Comparison of ENCODE assay signal across 10 mouse cellular contexts in genomic region chr4:43037860-43038566, GRCm38 (mm10). TPM values are rescaled to one million over a fixed set of nuclear protein-coding genes. Genes with fewer than 3 reads are reported as not detected.
DNase-seq lines count a peak whose midpoint lies in the region; ATAC-seq lines count a peak whose summit lies in the region.
"Had no signal": no experiment of that assay in that cellular context is flagged by ENCODE, and none has a peak within 500 bp of the region (broad histone marks: within the 10 kb centered on the region; RNA-seq: fewer than 3 reads in every experiment).

No protein-coding gene starts in this region.

- no peak for DNase-seq in hindbrain, embryonic 10.5 days (ENCODE audit: low spot score)
- DNase-seq in hindbrain, embryonic 11.5 days (ENCODE audit: low spot score) = no peak
- no peak for DNase-seq in embryonic facial prominence, embryonic 10.5 days (ENCODE audit: low spot score)
- DNase-seq in liver = peak; percentile 88
- no peak for DNase-seq in urinary bladder, postnatal 14 days (ENCODE audit: low spot score)
- no peak for DNase-seq in gastrocnemius, postnatal 10 days
- DNase-seq: lung, postnatal 36 days; retina, postnatal 1 day; thymus, postnatal 25 days had no signal

- no peak overlapping the region for H3K4me2 ChIP-seq in hindbrain, embryonic 11.5 days (replicated peaks; ENCODE audit: low read depth, low read length)
- H3K4me2 ChIP-seq in neural tube, embryonic 15.5 days = peak overlapping the region; percentile 88; the same call in 1 of the 2 replicates

- H3K9me3 ChIP-seq in hindbrain, embryonic 10.5 days = no peaks in the 10 kb centered on the region
- no peaks in the 10 kb centered on the region for H3K9me3 ChIP-seq in hindbrain, embryonic 11.5 days (ENCODE audit: control insufficient read depth, low read length)
- H3K9me3 ChIP-seq in embryonic facial prominence, embryonic 10.5 days = no peaks in the 10 kb centered on the region
- no peaks in the 10 kb centered on the region for H3K9me3 ChIP-seq in neural tube, embryonic 15.5 days (replicated peaks)

- WGBS in hindbrain, embryonic 10.5 days = 81% methylated on average over 4 of the region's 4 CpGs
- 72% methylated on average over 4 of the region's 4 CpGs for WGBS in hindbrain, embryonic 11.5 days
- 70% methylated on average over 4 of the region's 4 CpGs for WGBS in embryonic facial prominence, embryonic 10.5 days
- WGBS in neural tube, embryonic 15.5 days = 68% methylated on average over 4 of the region's 4 CpGs

- ATAC-seq in hindbrain, embryonic 11.5 days (ENCODE audit: low FRiP score) = no peak
- ATAC-seq in neural tube, embryonic 15.5 days (ENCODE audit: low FRiP score) = no peak

- H3K27ac ChIP-seq in hindbrain, embryonic 10.5 days = peak overlapping the region; percentile 53; the same call in 1 of the 2 replicates
- no peak overlapping the region for H3K27ac ChIP-seq in hindbrain, embryonic 11.5 days (ENCODE audit: low read depth, low read length)
- no peak overlapping the region for H3K27ac ChIP-seq in embryonic facial prominence, embryonic 10.5 days (replicated peaks)
- no peak overlapping the region for H3K27ac ChIP-seq in neural tube, embryonic 15.5 days (replicated peaks)

- peak overlapping the region; percentile 16; the same call in 1 of the 2 replicates for H3K4me3 ChIP-seq in hindbrain, embryonic 10.5 days
- H3K4me3 ChIP-seq in hindbrain, embryonic 11.5 days (ENCODE audit: low read depth, low read length) = no peak overlapping the region
- peak overlapping the region; percentile 3; the same call in 1 of the 2 replicates for H3K4me3 ChIP-seq in embryonic facial prominence, embryonic 10.5 days
- H3K4me3 ChIP-seq in neural tube, embryonic 15.5 days (replicated peaks) = peak overlapping the region; percentile 82

- H3K36me3 ChIP-seq in hindbrain, embryonic 10.5 days = peaks cover 43% of the 10 kb centered on the region
- peaks cover 10% of the 10 kb centered on the region for H3K36me3 ChIP-seq in hindbrain, embryonic 11.5 days (ENCODE audit: control insufficient read depth, insufficient read depth, low read length)
- peaks cover 40% of the 10 kb centered on the region for H3K36me3 ChIP-seq in embryonic facial prominence, embryonic 10.5 days (replicated peaks)
- peaks cover 36% of the 10 kb centered on the region for H3K36me3 ChIP-seq in neural tube, embryonic 15.5 days

- H3K4me1 ChIP-seq in hindbrain, embryonic 10.5 days (replicated peaks) = peaks cover 43% of the 10 kb centered on the region
- peaks cover 2% of the 10 kb centered on the region; the same call in 1 of the 2 replicates for H3K4me1 ChIP-seq in hindbrain, embryonic 11.5 days (replicated peaks; ENCODE audit: control insufficient read depth, insufficient read depth, low read length)
- peaks cover 26% of the 10 kb centered on the region for H3K4me1 ChIP-seq in embryonic facial prominence, embryonic 10.5 days
- H3K4me1 ChIP-seq in neural tube, embryonic 15.5 days = peaks cover 37% of the 10 kb centered on the region

- no peak overlapping the region for H3K9ac ChIP-seq in hindbrain, embryonic 11.5 days (ENCODE audit: low read depth, low read length)
- no peak overlapping the region for H3K9ac ChIP-seq in neural tube, embryonic 15.5 days (replicated peaks)

- H3K27me3 ChIP-seq in hindbrain, embryonic 10.5 days (ENCODE audit: insufficient read depth, poor library complexity, severe bottlenecking) = no peaks in the 10 kb centered on the region
- H3K27me3 ChIP-seq in hindbrain, embryonic 11.5 days (ENCODE audit: control insufficient read depth, insufficient read depth, low read length) = no peaks in the 10 kb centered on the region
- no peaks in the 10 kb centered on the region for H3K27me3 ChIP-seq in embryonic facial prominence, embryonic 10.5 days (replicated peaks; ENCODE audit: low read depth, poor library complexity, severe bottlenecking)
- no peaks in the 10 kb centered on the region for H3K27me3 ChIP-seq in neural tube, embryonic 15.5 days (replicated peaks)

RNA-seq across cellular contexts. Expression of gene Stoml2, which starts 6.5 kb away (rescaled TPM):
- 404 and 440 TPM in 2 replicates for polyA plus RNA-seq in hindbrain, embryonic 10.5 days (2016; fragmentation: Nextera tagmentation; extraction: Ambion mirVana)
- 345 and 353 TPM in 2 replicates for polyA plus RNA-seq in hindbrain, embryonic 11.5 days (2014; fragmentation: Nextera tagmentation; extraction: Ambion mirVana)
- 467 and 485 TPM in 2 replicates for polyA plus RNA-seq in embryonic facial prominence, embryonic 10.5 days (2016; fragmentation: Nextera tagmentation; extraction: Ambion mirVana)
- polyA plus RNA-seq in neural tube, embryonic 15.5 days (2015; fragmentation: Nextera tagmentation; extraction: Ambion mirVana) = 231 and 240 TPM in 2 replicates
- total RNA-seq in gastrocnemius, postnatal 10 days (2021) = 10 to 100 TPM; 81.8 to 84.3 TPM

RNA-seq across cellular contexts. Expression of gene Fam214b, which starts 8.0 kb away (rescaled TPM):
- polyA plus RNA-seq in hindbrain, embryonic 10.5 days (2016; fragmentation: Nextera tagmentation; extraction: Ambion mirVana) = 22.6 and 34.4 TPM in 2 replicates
- polyA plus RNA-seq in hindbrain, embryonic 11.5 days (2014; fragmentation: Nextera tagmentation; extraction: Ambion mirVana) = 19.7 and 20.8 TPM in 2 replicates
- 13.1 and 14.3 TPM in 2 replicates for polyA plus RNA-seq in embryonic facial prominence, embryonic 10.5 days (2016; fragmentation: Nextera tagmentation; extraction: Ambion mirVana)
- polyA plus RNA-seq in neural tube, embryonic 15.5 days (2015; fragmentation: Nextera tagmentation; extraction: Ambion mirVana) = 27.5 and 28.5 TPM in 2 replicates
- 10 to 100 TPM; 19.3 to 23.7 TPM for total RNA-seq in gastrocnemius, postnatal 10 days (2021)

RNA-seq across cellular contexts. Expression of gene Pigo, which starts 12.4 kb away (rescaled TPM):
- polyA plus RNA-seq in hindbrain, embryonic 10.5 days (2016; fragmentation: Nextera tagmentation; extraction: Ambion mirVana) = 20.3 and 23.2 TPM in 2 replicates
- 15.6 and 16.0 TPM in 2 replicates for polyA plus RNA-seq in hindbrain, embryonic 11.5 days (2014; fragmentation: Nextera tagmentation; extraction: Ambion mirVana)
- polyA plus RNA-seq in embryonic facial prominence, embryonic 10.5 days (2016; fragmentation: Nextera tagmentation; extraction: Ambion mirVana) = 25.8 and 27.3 TPM in 2 replicates
- 27.8 and 30.8 TPM in 2 replicates for polyA plus RNA-seq in neural tube, embryonic 15.5 days (2015; fragmentation: Nextera tagmentation; extraction: Ambion mirVana)
- total RNA-seq in gastrocnemius, postnatal 10 days (2021) = 1 to 10 TPM; 7.6 to 9.6 TPM

RNA-seq across cellular contexts. Expression of gene Unc13b, which starts 20.7 kb away (rescaled TPM):
- polyA plus RNA-seq in hindbrain, embryonic 10.5 days (2016; fragmentation: Nextera tagmentation; extraction: Ambion mirVana) = 12.8 and 14.8 TPM in 2 replicates
- 17.5 and 17.9 TPM in 2 replicates for polyA plus RNA-seq in hindbrain, embryonic 11.5 days (2014; fragmentation: Nextera tagmentation; extraction: Ambion mirVana)
- polyA plus RNA-seq in embryonic facial prominence, embryonic 10.5 days (2016; fragmentation: Nextera tagmentation; extraction: Ambion mirVana) = 4.8 and 6.6 TPM in 2 replicates
- 11.1 and 12.3 TPM in 2 replicates for polyA plus RNA-seq in neural tube, embryonic 15.5 days (2015; fragmentation: Nextera tagmentation; extraction: Ambion mirVana)
- 1 to 10 TPM; 5.0 to 7.1 TPM for total RNA-seq in gastrocnemius, postnatal 10 days (2021)

RNA-seq across cellular contexts. Expression of gene Fancg, which starts 27.7 kb away (rescaled TPM):
- 23.2 and 25.5 TPM in 2 replicates for polyA plus RNA-seq in hindbrain, embryonic 10.5 days (2016; fragmentation: Nextera tagmentation; extraction: Ambion mirVana)
- polyA plus RNA-seq in hindbrain, embryonic 11.5 days (2014; fragmentation: Nextera tagmentation; extraction: Ambion mirVana) = 14.9 and 22.0 TPM in 2 replicates
- 25.3 and 26.0 TPM in 2 replicates for polyA plus RNA-seq in embryonic facial prominence, embryonic 10.5 days (2016; fragmentation: Nextera tagmentation; extraction: Ambion mirVana)
- polyA plus RNA-seq in neural tube, embryonic 15.5 days (2015; fragmentation: Nextera tagmentation; extraction: Ambion mirVana) = 21.0 and 22.8 TPM in 2 replicates
- total RNA-seq in gastrocnemius, postnatal 10 days (2021) = 1 to 10 TPM; 2.9 to 5.0 TPM
